8 mouse cellular contexts compared by ENCODE assay signal in the genomic region with DNA sequence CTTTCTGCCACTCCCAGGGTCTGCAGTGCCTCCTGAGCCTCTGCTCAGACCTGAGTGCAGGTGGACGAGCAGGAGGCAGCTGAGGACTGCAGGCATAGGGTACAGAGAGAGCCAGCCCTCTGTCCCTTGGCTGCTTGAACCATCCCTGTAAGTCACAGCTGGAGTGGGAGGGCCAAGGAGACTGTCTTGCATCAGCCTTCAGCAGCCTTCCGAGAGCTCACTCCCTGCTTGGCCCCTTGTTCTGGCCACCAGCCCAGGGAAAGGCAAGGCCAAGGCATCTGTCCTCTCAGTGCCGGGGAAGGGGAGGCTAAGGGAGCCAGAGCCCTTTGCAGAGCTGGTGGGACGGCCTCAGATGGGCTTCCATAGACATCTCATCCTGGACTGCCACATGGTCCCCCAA. TPM values are rescaled to one million over a fixed set of nuclear protein-coding genes. Genes with fewer than 3 reads are reported as not detected.
DNase-seq lines count a peak whose midpoint lies in the region; ATAC-seq and TF ChIP-seq lines count a peak whose summit lies in the region.

No protein-coding gene starts in this region.

- H3K36me3 ChIP-seq in kidney, embryonic 15.5 days: peaks cover 43% of the 10 kb centered on the region
- peaks cover 51% of the 10 kb centered on the region for H3K36me3 ChIP-seq in heart, embryonic 12.5 days
- H3K36me3 ChIP-seq in lung, embryonic 16.5 days (ENCODE audit: control insufficient read depth, insufficient read depth, low read length): peaks cover 22% of the 10 kb centered on the region

- CTCF ChIA-PET in Patski (lab: Charles Lee): interaction anchor here (1.1 to 1.6 kb wide), 3 partner anchors 8 to 18 kb away, joined by 3 to 6 read pairs (median 3); no protein-coding TSS in a partner anchor

- no peak for TF ChIP-seq CTCF in Patski (IDR thresholded peaks at IDR 0.05)

- H3K9ac ChIP-seq in kidney, embryonic 15.5 days: no peak overlapping the region
- no peak overlapping the region; the same call in 1 of the 2 replicates for H3K9ac ChIP-seq in heart, embryonic 12.5 days
- H3K9ac ChIP-seq in lung, embryonic 16.5 days (ENCODE audit: low read length): peak overlapping the region; percentile 54; the same call in 1 of the 2 replicates

- POLR2A ChIA-PET in Patski (lab: Charles Lee): interaction anchor here (0.6 kb wide), 2 partner anchors 11 to 26 kb away, joined by 3 read pairs; no protein-coding TSS in a partner anchor

- no peak overlapping the region for H3K4me3 ChIP-seq in kidney, embryonic 15.5 days (replicated peaks)
- H3K4me3 ChIP-seq in heart, embryonic 12.5 days: no peak overlapping the region
- no peak overlapping the region for H3K4me3 ChIP-seq in lung, embryonic 16.5 days (ENCODE audit: low read length)

- peaks cover 80% of the 10 kb centered on the region for H3K4me1 ChIP-seq in kidney, embryonic 15.5 days
- peaks cover 64% of the 10 kb centered on the region for H3K4me1 ChIP-seq in heart, embryonic 12.5 days (replicated peaks)
- H3K4me1 ChIP-seq in lung, embryonic 16.5 days (replicated peaks; ENCODE audit: control insufficient read depth, insufficient read depth, low read length): peaks cover 57% of the 10 kb centered on the region

- in situ Hi-C loops in Patski (cut with MboI; ENCODE audit: low pct_unique_long_range_greater_than_20kb): no loop called here

- ATAC-seq in kidney, embryonic 15.5 days (replicated peaks; ENCODE audit: low FRiP score): no peak
- ATAC-seq in Patski: peak; percentile 4
- 0 out of 2 replicates have a peak, but pooled peaks have one; percentile 27 for ATAC-seq in heart, embryonic 12.5 days (ENCODE audit: insufficient number of reproducible peaks, low FRiP score)
- ATAC-seq in lung, embryonic 16.5 days (ENCODE audit: low read depth): 0 out of 2 replicates have a peak, but pooled peaks have one; percentile 3
- no peak for ATAC-seq in monocyte, adult 5-6 weeks (replicated peaks; ENCODE audit: insufficient number of reproducible peaks, low FRiP score, low TSS enrichment, poor library complexity, severe bottlenecking)
- no peak for ATAC-seq in erythroid progenitor cell, adult 5-6 weeks (replicated peaks; ENCODE audit: low FRiP score, poor library complexity, severe bottlenecking)

- no peaks in the 10 kb centered on the region for H3K9me3 ChIP-seq in kidney, embryonic 15.5 days (replicated peaks)
- H3K9me3 ChIP-seq in heart, embryonic 12.5 days (replicated peaks): no peaks in the 10 kb centered on the region
- H3K9me3 ChIP-seq in lung, embryonic 16.5 days (ENCODE audit: control insufficient read depth, low read length): no peaks in the 10 kb centered on the region

- no peaks in the 10 kb centered on the region for H3K27me3 ChIP-seq in kidney, embryonic 15.5 days
- H3K27me3 ChIP-seq in Patski: no peaks in the 10 kb centered on the region
- H3K27me3 ChIP-seq in heart, embryonic 12.5 days (replicated peaks): no peaks in the 10 kb centered on the region
- H3K27me3 ChIP-seq in lung, embryonic 16.5 days (ENCODE audit: control insufficient read depth, insufficient read depth, low read depth, low read length): no peaks in the 10 kb centered on the region

- 69% methylated on average over 4 of the region's 4 CpGs for WGBS in kidney, embryonic 15.5 days
- WGBS in heart, embryonic 12.5 days: 60% methylated on average over 4 of the region's 4 CpGs
- WGBS in lung, embryonic 16.5 days: 53% methylated on average over 4 of the region's 4 CpGs

- no peak overlapping the region for H3K4me2 ChIP-seq in kidney, embryonic 15.5 days
- no peak overlapping the region for H3K4me2 ChIP-seq in heart, embryonic 12.5 days
- H3K4me2 ChIP-seq in lung, embryonic 16.5 days (ENCODE audit: low read depth, low read length): no peak overlapping the region

- DNase-seq in kidney, adult 9 months: no peak
- DNase-seq in Patski (ENCODE audit: low read depth, low spot score): no peak
- no peak for DNase-seq in embryo, embryonic 10 days (ENCODE audit: low spot score)

- H3K27ac ChIP-seq in kidney, embryonic 15.5 days: peak overlapping the region; percentile 92
- H3K27ac ChIP-seq in heart, embryonic 12.5 days (ENCODE audit: poor library complexity, severe bottlenecking): peak overlapping the region; percentile 72
- H3K27ac ChIP-seq in lung, embryonic 16.5 days (ENCODE audit: low read length): peak overlapping the region; percentile 96

RNA-seq across cellular contexts. Expression of a gene that starts 23.3 kb away (rescaled TPM):
- polyA plus RNA-seq in kidney, embryonic 15.5 days (2015; fragmentation: Nextera tagmentation; extraction: Ambion mirVana): 24.6 and 28.7 TPM in 2 replicates
- polyA plus RNA-seq in Patski (2021): 89.9 TPM
- 24.1 and 24.2 TPM in 2 replicates for polyA plus RNA-seq in heart, embryonic 12.5 days (2016; fragmentation: Nextera tagmentation; extraction: Ambion mirVana)
- 22.4 and 24.9 TPM in 2 replicates for polyA plus RNA-seq in lung, embryonic 16.5 days (2015; fragmentation: Nextera tagmentation; extraction: Ambion mirVana)
- 35.4 to 50.0 TPM (median 39.9 TPM) in 3 replicates for total RNA-seq in monocyte, adult 5-6 weeks (2017)
- 4.2 and 9.4 TPM in 2 replicates for total RNA-seq in erythroid progenitor cell, adult 5-6 weeks (2015; ENCODE audit: low replicate concordance)
- total RNA-seq in erythroid progenitor cell, adult 5-6 weeks (2017; ENCODE audit: low replicate concordance): 5.5 and 7.7 TPM in 2 replicates

Comparison
In these comparisons a context has a peak if more than half of its experiments do, and no peak if none do; other contexts are left out.
1. ATAC-seq: peak in Patski (single experiment), heart, embryonic 12.5 days (single experiment) and lung, embryonic 16.5 days (single experiment); none in kidney, embryonic 15.5 days (single experiment), monocyte, adult 5-6 weeks (single experiment) and erythroid progenitor cell, adult 5-6 weeks (single experiment).
2. Peak in every context shown above with its lines, with median percentiles within 50 percentile points of each other: H3K27ac ChIP-seq.